Mouse (Mus musculus): Measurements from ENCODE around the gene St7.

Gene St7

GRCm38 (mm10) chr6:17692647-17693046, at the start of gene St7:
TSS of gene St7 (plus strand) at chr6:17692933.
- DNase-seq, result peak; percentile 40

- DNase-seq, result no peak
Observed at GRCm38 (mm10) chr6:17646107-17646506, 46.6 kb upstream of the St7 start.

GRCm38 (mm10) chr6:17652132-17652531, 40.6 kb upstream of the St7 start:
- DNase-seq, result no peak

- no peak for DNase-seq
Observed at GRCm38 (mm10) chr6:17655080-17655479, 37.7 kb upstream of the St7 start.

GRCm38 (mm10) chr6:17657308-17657707, 35.4 kb upstream of the St7 start:
- no peak for DNase-seq

- DNase-seq, result no peak
Observed at GRCm38 (mm10) chr6:17665348-17665747, 27.4 kb upstream of the St7 start.

GRCm38 (mm10) chr6:17666024-17666423, 26.7 kb upstream of the St7 start:
- DNase-seq, result no peak

- peak; percentile 82 for DNase-seq
Observed at GRCm38 (mm10) chr6:17667813-17668212, 24.9 kb upstream of the St7 start.

GRCm38 (mm10) chr6:17668334-17668733, 24.4 kb upstream of the St7 start:
- DNase-seq, result peak; percentile 70

GRCm38 (mm10) chr6:17669826-17670225, 22.9 kb upstream of the St7 start:
- peak; percentile 81 for DNase-seq

GRCm38 (mm10) chr6:17675019-17675756, 17.5 kb upstream of the St7 start:
- DNase-seq, result peak; percentile 88

- no peak for DNase-seq
Observed at GRCm38 (mm10) chr6:17677008-17677407, 15.7 kb upstream of the St7 start.

GRCm38 (mm10) chr6:17680266-17680925, 12.3 kb upstream of the St7 start:
- DNase-seq, result peak; percentile 48

- peak; percentile 78 for DNase-seq
Observed at GRCm38 (mm10) chr6:17681810-17682209, 10.9 kb upstream of the St7 start.

- peak; percentile 40 for DNase-seq
Observed at GRCm38 (mm10) chr6:17688676-17689075, 4.1 kb upstream of the St7 start.

GRCm38 (mm10) chr6:17693726-17694549, 1.2 kb downstream of the St7 start:
- peak; percentile 98 for DNase-seq

GRCm38 (mm10) chr6:17694550-17694951, 1.8 kb downstream of the St7 start:
- peak; percentile 98 for DNase-seq

GRCm38 (mm10) chr6:17696321-17696734, 3.6 kb downstream of the St7 start:
- peak; percentile 92 for DNase-seq

- peak; percentile 33 for DNase-seq
Observed at GRCm38 (mm10) chr6:17700936-17701612, 8.3 kb downstream of the St7 start.

GRCm38 (mm10) chr6:17704038-17704437, 11.3 kb downstream of the St7 start:
- peak; percentile 16 for DNase-seq

GRCm38 (mm10) chr6:17705973-17706372, 13.2 kb downstream of the St7 start:
- peak; percentile 62 for DNase-seq

- DNase-seq, result peak; percentile 30
Observed at GRCm38 (mm10) chr6:17718978-17719377, 26.2 kb downstream of the St7 start.

GRCm38 (mm10) chr6:17719423-17719822, 26.7 kb downstream of the St7 start:
- no peak for DNase-seq
